Mouse (Mus musculus) C2C12 (cell line): Measurements from ENCODE around the gene Bsn. TPM values are rescaled to one million over a fixed set of nuclear protein-coding genes. Genes with fewer than 3 reads are reported as not detected.

Source experiments
- H3K27me3 ChIP-seq: one replicate; pipeline ENCODE4 v1.6.1; 2011; ENCODE audit not compliant: control insufficient read depth, insufficient read depth, insufficient read length
- H3K36me3 ChIP-seq: one replicate; pipeline ENCODE4 v1.6.1; 2011; ENCODE audit not compliant: control insufficient read depth, insufficient read depth
- H3K4me3 ChIP-seq: one replicate; pipeline ENCODE4 v1.5.1; 2011; ENCODE audit warnings: mild to moderate bottlenecking, control low read depth; ENCODE audit not compliant: poor library complexity, insufficient read depth, severe bottlenecking
- H3K79me2 ChIP-seq: one replicate; pipeline ENCODE4 v1.6.1; 2011; ENCODE audit not compliant: control insufficient read depth, insufficient read depth
- H3K79me3 ChIP-seq: one replicate; pipeline ENCODE4 v1.6.1; 2011; ENCODE audit warnings: low read depth, control low read depth
- H3ac ChIP-seq: one replicate; pipeline ENCODE3; 2011; ENCODE audit warnings: low read depth; ENCODE audit not compliant: control insufficient read depth, insufficient read length
- CEBPB ChIP-seq: IDR thresholded peaks from one replicate; pipeline ENCODE4 v1.6.1; 2011; ENCODE audit warnings: low read depth, mild to moderate bottlenecking, control low read depth, moderate library complexity
- CTCF ChIP-seq: IDR thresholded peaks from one replicate; pipeline ENCODE4 v1.5.1; 2011; ENCODE audit not compliant: control insufficient read depth, insufficient read depth, insufficient read length
- FOSL1 ChIP-seq: IDR thresholded peaks from one replicate; pipeline ENCODE4 v1.8.0; 2011; ENCODE audit warnings: mild to moderate bottlenecking, low read length; ENCODE audit not compliant: poor library complexity, insufficient read depth, severe bottlenecking
- MAX ChIP-seq: IDR thresholded peaks from one replicate; pipeline ENCODE4 v1.6.1; 2011; ENCODE audit warnings: mild to moderate bottlenecking, control low read depth
- MYOD1 ChIP-seq: IDR thresholded peaks from one replicate; pipeline ENCODE4 v1.6.1; 2011; ENCODE audit warnings: low read depth; ENCODE audit not compliant: control insufficient read depth, insufficient read length
- MYOG ChIP-seq: IDR thresholded peaks from one replicate; pipeline ENCODE4 v1.6.1; 2011; ENCODE audit not compliant: control insufficient read depth, insufficient read length; ENCODE audit errors: extremely low read depth
- USF1 ChIP-seq: IDR thresholded peaks from one replicate; pipeline ENCODE4 v1.6.1; 2011; ENCODE audit warnings: low read depth, mild to moderate bottlenecking, control low read depth, moderate library complexity
- polyA plus RNA-seq: library from polyadenylated mRNA; unstranded; fragments of >200 nt; fragmentation: generic; extraction: Trizol; gene quantifications from one replicate; pipeline ENCODE4 v1.2.1, GENCODE M21; 2012; ENCODE audit warnings: missing spikeins

Gene Bsn
- polyA plus RNA-seq, 1 experiment = 0.85 TPM

GRCm38 (mm10) chr9:108093586-108093985, 96.6 kb downstream of the Bsn start:
- peak overlapping the region; percentile 1 for H3ac ChIP-seq
- TF ChIP-seq USF1 (no peak), CTCF (no peak), CEBPB (no peak), FOSL1 (no peak), MYOG (no peak)

GRCm38 (mm10) chr9:108090611-108091120, 99.5 kb downstream of the Bsn start:
- Histone ChIP-seq H3K36me3 (peaks cover 22% of the 10 kb centered on the region), H3K4me3 (no peak overlapping the region), H3K79me3 (peaks cover 2% of the 10 kb centered on the region), H3ac (no peak overlapping the region), H3K79me2 (peaks cover 12% of the 10 kb centered on the region), H3K27me3 (no peaks in the 10 kb centered on the region)
- TF ChIP-seq FOSL1 = no peak
- no peak for TF ChIP-seq MYOD1
- no peak for TF ChIP-seq CTCF
- TF ChIP-seq CEBPB = no peak

More at GRCm38 (mm10) chr9:108093586-108093985, 96.6 kb downstream of the Bsn start:
- peak overlapping the region; percentile 69 for H3K4me3 ChIP-seq
- H3K36me3 ChIP-seq = peaks cover 9% of the 10 kb centered on the region
- peaks cover 12% of the 10 kb centered on the region for H3K79me2 ChIP-seq
- H3K79me3 ChIP-seq = peaks cover 2% of the 10 kb centered on the region
- H3K27me3 ChIP-seq = no peaks in the 10 kb centered on the region

- peaks cover 28% of the 10 kb centered on the region for H3K36me3 ChIP-seq
These were observed 104.9 kb downstream of the Bsn start for GRCm38 (mm10) chr9:108085261-108085660.

GRCm38 (mm10) chr9:108083561-108083960, 106.6 kb downstream of the Bsn start:
- Histone ChIP-seq H3K36me3 (peaks cover 23% of the 10 kb centered on the region), H3ac (no peak overlapping the region), H3K79me2 (peaks cover 5% of the 10 kb centered on the region), H3K27me3 (no peaks in the 10 kb centered on the region), H3K79me3 (no peaks in the 10 kb centered on the region), H3K4me3 (no peak overlapping the region)
- TF ChIP-seq MYOD1 = no peak
- TF ChIP-seq FOSL1 = no peak
- TF ChIP-seq USF1 = no peak
- no peak for TF ChIP-seq MYOG
- TF ChIP-seq CTCF = no peak
- TF ChIP-seq CEBPB = no peak
- no peak for TF ChIP-seq MAX

More at GRCm38 (mm10) chr9:108085261-108085660, 104.9 kb downstream of the Bsn start:
- H3K79me3 ChIP-seq = no peaks in the 10 kb centered on the region
- H3K79me2 ChIP-seq = no peaks in the 10 kb centered on the region
- TF ChIP-seq MAX (no peak), CTCF (no peak)
- no peak overlapping the region for H3K4me3 ChIP-seq
- no peak overlapping the region for H3ac ChIP-seq
- H3K27me3 ChIP-seq = no peaks in the 10 kb centered on the region

- TF ChIP-seq USF1 = no peak
- TF ChIP-seq MYOD1 = no peak
- TF ChIP-seq FOSL1 = no peak
- no peak for TF ChIP-seq CEBPB
- TF ChIP-seq CTCF = no peak
- no peak for TF ChIP-seq MYOG
- TF ChIP-seq MAX = no peak
- Histone ChIP-seq H3K36me3 (peaks cover 18% of the 10 kb centered on the region), H3K79me2 (peaks cover 8% of the 10 kb centered on the region), H3K4me3 (no peak within 1 kb of the TSS), H3K79me3 (no peaks in the 10 kb centered on the region), H3ac (no peak within 1 kb of the TSS), H3K27me3 (no peaks in the 10 kb centered on the region)
These were observed 107.2 kb downstream of the Bsn start, which contains the start of gene Rnf123 for GRCm38 (mm10) chr9:108082988-108083431. TSS of gene Rnf123 (minus strand) at chr9:108083346.

- Histone ChIP-seq H3K36me3 (peaks cover 13% of the 10 kb centered on the region), H3K79me3 (no peaks in the 10 kb centered on the region), H3K4me3 (no peak overlapping the region), H3ac (no peak overlapping the region), H3K27me3 (no peaks in the 10 kb centered on the region), H3K79me2 (peaks cover 8% of the 10 kb centered on the region)
- TF ChIP-seq FOSL1 (no peak), USF1 (no peak), MYOD1 (no peak), MAX (no peak)
These were observed 107.6 kb downstream of the Bsn start for GRCm38 (mm10) chr9:108082549-108082948.
